6 mouse cellular contexts compared by ENCODE assay signal in the genomic region with DNA sequence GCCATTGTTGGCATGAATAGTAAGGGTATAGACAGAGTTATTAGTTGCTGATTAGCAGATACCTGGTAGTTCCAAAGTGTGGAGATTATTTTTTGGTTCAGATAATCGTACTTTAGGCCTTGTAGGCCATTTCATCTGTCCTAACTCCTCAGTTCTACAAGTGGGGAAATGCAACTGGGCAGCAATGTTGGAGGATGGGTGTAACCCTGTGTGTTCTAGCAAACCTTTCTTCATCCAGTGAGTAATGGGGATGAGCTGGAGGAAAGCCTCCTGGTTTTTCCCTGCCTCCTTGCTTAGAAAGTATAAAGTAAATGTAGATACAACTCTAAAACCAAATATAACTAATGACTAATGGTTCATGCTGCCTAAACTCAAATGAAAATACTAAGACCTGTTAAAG.
"Had no signal": no experiment of that assay in that cellular context is flagged by ENCODE, and none has a peak within 500 bp of the region (broad histone marks: within the 10 kb centered on the region; RNA-seq: fewer than 3 reads in every experiment).

No protein-coding gene starts in this region.

- DNase-seq: layer of hippocampus, postnatal 36 days; lung, adult 2 months had no signal

- H3K9ac ChIP-seq: liver, embryonic 15.5 days; midbrain, embryonic 13.5 days; neural tube, embryonic 15.5 days had no signal

- ATAC-seq: midbrain, embryonic 13.5 days had no signal

- H3K9me3 ChIP-seq: liver, embryonic 15.5 days; midbrain, embryonic 13.5 days; neural tube, embryonic 15.5 days had no signal

- H3K27me3 ChIP-seq: liver, embryonic 15.5 days; midbrain, embryonic 13.5 days; neural tube, embryonic 15.5 days had no signal

- H3K27ac ChIP-seq: liver, embryonic 15.5 days; midbrain, embryonic 13.5 days; neural tube, embryonic 15.5 days had no signal

- H3K4me3 ChIP-seq: liver, embryonic 15.5 days; midbrain, embryonic 13.5 days; neural tube, embryonic 15.5 days had no signal

- H3K4me2 ChIP-seq: liver, embryonic 11.5 days; liver, embryonic 15.5 days; midbrain, embryonic 13.5 days; neural tube, embryonic 15.5 days had no signal

- H3K36me3 ChIP-seq: liver, embryonic 15.5 days; midbrain, embryonic 13.5 days; neural tube, embryonic 15.5 days had no signal
